Mouse (Mus musculus): ENCODE results near the gene Rasgef1b. TPM values are rescaled to one million over a fixed set of nuclear protein-coding genes. Genes with fewer than 3 reads are reported as not detected.
A peak's percentile ranks its signal among the peaks of the same experiment; 100 is the strongest.

The Rasgef1b gene
- total RNA-seq, 1 experiment from 2014 or later, result 57.6 TPM

- ATAC-seq (replicated peaks; ENCODE audit: insufficient number of reproducible peaks, low FRiP score, low TSS enrichment, poor library complexity, severe bottlenecking), result no peak
These were observed 217.8 kb downstream of the Rasgef1b start for GRCm38 (mm10) chr5:99511081-99511480.

- ATAC-seq (replicated peaks; ENCODE audit: insufficient number of reproducible peaks, low FRiP score, low TSS enrichment, poor library complexity, severe bottlenecking), result no peak
These were observed 222.8 kb downstream of the Rasgef1b start for GRCm38 (mm10) chr5:99506109-99506508.

- no peak for ATAC-seq (replicated peaks; ENCODE audit: insufficient number of reproducible peaks, low FRiP score, low TSS enrichment, poor library complexity, severe bottlenecking)
These were observed 224.5 kb downstream of the Rasgef1b start for GRCm38 (mm10) chr5:99504349-99504830.

- ATAC-seq (replicated peaks; ENCODE audit: insufficient number of reproducible peaks, low FRiP score, low TSS enrichment, poor library complexity, severe bottlenecking), result no peak
These were observed 226.2 kb downstream of the Rasgef1b start for GRCm38 (mm10) chr5:99502681-99503080.

- no peak for ATAC-seq (replicated peaks; ENCODE audit: insufficient number of reproducible peaks, low FRiP score, low TSS enrichment, poor library complexity, severe bottlenecking)
These were observed 229.3 kb downstream of the Rasgef1b start for GRCm38 (mm10) chr5:99499404-99500089.

GRCm38 (mm10) chr5:99497856-99498255 lies 231.0 kb downstream of the Rasgef1b start:
- no peak for ATAC-seq (replicated peaks; ENCODE audit: insufficient number of reproducible peaks, low FRiP score, low TSS enrichment, poor library complexity, severe bottlenecking)

GRCm38 (mm10) chr5:99496931-99497782 lies 231.7 kb downstream of the Rasgef1b start:
- ATAC-seq (replicated peaks; ENCODE audit: insufficient number of reproducible peaks, low FRiP score, low TSS enrichment, poor library complexity, severe bottlenecking), result no peak

GRCm38 (mm10) chr5:99496157-99496453 lies 232.8 kb downstream of the Rasgef1b start:
- ATAC-seq (replicated peaks; ENCODE audit: insufficient number of reproducible peaks, low FRiP score, low TSS enrichment, poor library complexity, severe bottlenecking), result no peak

- no peak for ATAC-seq (replicated peaks; ENCODE audit: insufficient number of reproducible peaks, low FRiP score, low TSS enrichment, poor library complexity, severe bottlenecking)
These were observed 233.3 kb downstream of the Rasgef1b start for GRCm38 (mm10) chr5:99495354-99496156.

GRCm38 (mm10) chr5:99493861-99494260 lies 235.0 kb downstream of the Rasgef1b start:
- ATAC-seq (replicated peaks; ENCODE audit: insufficient number of reproducible peaks, low FRiP score, low TSS enrichment, poor library complexity, severe bottlenecking), result no peak

- ATAC-seq (replicated peaks; ENCODE audit: insufficient number of reproducible peaks, low FRiP score, low TSS enrichment, poor library complexity, severe bottlenecking), result no peak
These were observed 235.8 kb downstream of the Rasgef1b start for GRCm38 (mm10) chr5:99493017-99493416.

GRCm38 (mm10) chr5:99488479-99489158 lies 240.2 kb downstream of the Rasgef1b start:
- peak; percentile 68; the same call in 1 of the 2 replicates for ATAC-seq (replicated peaks; ENCODE audit: insufficient number of reproducible peaks, low FRiP score, low TSS enrichment, poor library complexity, severe bottlenecking)

GRCm38 (mm10) chr5:99487009-99487858 lies 241.6 kb downstream of the Rasgef1b start:
- no peak; the same call in 1 of the 2 replicates for ATAC-seq (replicated peaks; ENCODE audit: insufficient number of reproducible peaks, low FRiP score, low TSS enrichment, poor library complexity, severe bottlenecking)

- no peak for ATAC-seq (replicated peaks; ENCODE audit: insufficient number of reproducible peaks, low FRiP score, low TSS enrichment, poor library complexity, severe bottlenecking)
These were observed 245.7 kb downstream of the Rasgef1b start for GRCm38 (mm10) chr5:99483162-99483561.

GRCm38 (mm10) chr5:99482524-99482923 lies 246.3 kb downstream of the Rasgef1b start:
- no peak for ATAC-seq (replicated peaks; ENCODE audit: insufficient number of reproducible peaks, low FRiP score, low TSS enrichment, poor library complexity, severe bottlenecking)

- no peak for ATAC-seq (replicated peaks; ENCODE audit: insufficient number of reproducible peaks, low FRiP score, low TSS enrichment, poor library complexity, severe bottlenecking)
These were observed 246.8 kb downstream of the Rasgef1b start for GRCm38 (mm10) chr5:99482016-99482415.

GRCm38 (mm10) chr5:99480078-99481031 lies 248.5 kb downstream of the Rasgef1b start:
- ATAC-seq (replicated peaks; ENCODE audit: insufficient number of reproducible peaks, low FRiP score, low TSS enrichment, poor library complexity, severe bottlenecking), result no peak
